Mouse (Mus musculus) kidney, postnatal 0 days (tissue): ENCODE measurements at regions not wholly inside any gene's neighbourhood (a gene's known extent, or its start where the extent isn't known, plus 50 kb on each side); places are given as distances from the start of the nearest gene placed in this dataset.

Source experiments
- ATAC-seq: fragments of 200-750 bp; cut with Nextera tagmentation; replicated peaks from 2 replicates; pipeline ENCODE4 v1.8.0; 2017; ENCODE audit warnings: low read depth, moderate number of reproducible peaks, moderate TSS enrichment, moderate library complexity; ENCODE audit not compliant: low FRiP score
- DNase-seq: peaks from one replicate; pipeline ENCODE4 v3.0.0-alpha.2; 2016; ENCODE audit warnings: low spot score
- H3K27ac ChIP-seq: fragments of 300-500 bp; sonication (generic); 2 replicates; pipeline ENCODE4 v1.5.1; 2014; ENCODE audit warnings: mild to moderate bottlenecking
- H3K27me3 ChIP-seq: fragments of 300-500 bp; sonication (generic); 2 replicates; pipeline ENCODE4 v1.6.1; 2014; ENCODE audit warnings: low read length, mixed read lengths; ENCODE audit not compliant: insufficient read depth
- H3K36me3 ChIP-seq: fragments of 300-500 bp; sonication (generic); 2 replicates; pipeline ENCODE4 v1.6.1; 2014; ENCODE audit warnings: low read length, mixed read lengths; ENCODE audit not compliant: insufficient read depth
- H3K4me1 ChIP-seq: fragments of 300-500 bp; sonication (generic); replicated peaks from 2 replicates; pipeline ENCODE4 v1.6.1; 2014; ENCODE audit warnings: antibody characterized with exemption, low read length, mixed read lengths; ENCODE audit not compliant: insufficient read depth
- H3K4me2 ChIP-seq: fragments of 300-500 bp; sonication (generic); 2 replicates; pipeline ENCODE4 v1.6.1; 2014; ENCODE audit warnings: mild to moderate bottlenecking, low read length, moderate library complexity, mixed read lengths
- H3K4me3 ChIP-seq: fragments of 300-500 bp; sonication (generic); replicated peaks from 2 replicates; pipeline ENCODE4 v1.5.1; 2014; ENCODE audit warnings: low read depth, low read length
- H3K9ac ChIP-seq: fragments of 300-500 bp; sonication (generic); 2 replicates; pipeline ENCODE4 v1.6.1; 2014; ENCODE audit warnings: low read depth, low read length
- H3K9me3 ChIP-seq: fragments of 300-500 bp; sonication (generic); replicated peaks from 2 replicates; pipeline ENCODE4 v1.6.1; 2016; ENCODE audit warnings: low read length, inconsistent platforms, mixed read lengths
- CTCF ChIP-seq: IDR thresholded peaks from 2 replicates; pipeline ENCODE4 v1.5.1; 2016; ENCODE audit warnings: antibody characterized with exemption, low read depth, mild to moderate bottlenecking, moderate library complexity
- WGBS: fragments of 180-500 bp; shearing (Covaris S2); extraction: QIAGEN DNeasy Blood & Tissue Kit; methylation state at CpG from one replicate; pipeline ENCODE4 v1.1.7; 2014; 5-methylcytosine and 5-hydroxymethylcytosine counted together

- Histone ChIP-seq H3K9me3 (no peaks in the 10 kb centered on the region), H3K4me2 (no peak overlapping the region), H3K9ac (no peak overlapping the region), H3K27ac (no peak overlapping the region), H3K36me3 (no peaks in the 10 kb centered on the region), H3K4me1 (no peaks in the 10 kb centered on the region), H3K27me3 (no peaks in the 10 kb centered on the region), H3K4me3 (no peak overlapping the region)
- WGBS: 32% methylated on average over 5 of the region's 5 CpGs
- TF ChIP-seq CTCF: no peak
- DNase-seq (peak; percentile 11), ATAC-seq (no peak)
Measured at GRCm38 (mm10) chr16:74795360-74796302, 384.0 kb upstream of the Robo2 start.

- 71% methylated on average over 9 of the region's 9 CpGs for WGBS
- Histone ChIP-seq H3K4me1 (no peaks in the 10 kb centered on the region), H3K27ac (no peak overlapping the region), H3K36me3 (no peaks in the 10 kb centered on the region), H3K9ac (no peak overlapping the region), H3K4me2 (no peak overlapping the region), H3K9me3 (no peaks in the 10 kb centered on the region), H3K27me3 (no peaks in the 10 kb centered on the region), H3K4me3 (no peak overlapping the region)
- ATAC-seq (no peak), DNase-seq (no peak)
- no peak for TF ChIP-seq CTCF
Measured at GRCm38 (mm10) chr16:74785365-74786119, 373.9 kb upstream of the Robo2 start.

GRCm38 (mm10) chr16:74780388-74780787 is 368.8 kb upstream of the Robo2 start:
- 80% methylated on average over 2 of the region's 2 CpGs for WGBS
- no peaks in the 10 kb centered on the region for H3K9me3 ChIP-seq
- DNase-seq: no peak

GRCm38 (mm10) chr16:74768264-74768663 is 356.6 kb upstream of the Robo2 start:
- H3K27me3 ChIP-seq: no peaks in the 10 kb centered on the region
- no peak for DNase-seq
- H3K9ac ChIP-seq: no peak overlapping the region
- 89% methylated on average over 4 of the region's 4 CpGs for WGBS
- no peak for ATAC-seq
- H3K4me2 ChIP-seq: no peak overlapping the region
- H3K27ac ChIP-seq: no peak overlapping the region
- H3K9me3 ChIP-seq: no peaks in the 10 kb centered on the region
- no peak overlapping the region for H3K4me3 ChIP-seq
- H3K4me1 ChIP-seq: no peaks in the 10 kb centered on the region
- TF ChIP-seq CTCF: no peak
- no peaks in the 10 kb centered on the region for H3K36me3 ChIP-seq

More at GRCm38 (mm10) chr16:74780388-74780787, 368.8 kb upstream of the Robo2 start:
- no peak for TF ChIP-seq CTCF
- no peak overlapping the region for H3K9ac ChIP-seq
- H3K4me2 ChIP-seq: no peak overlapping the region
- H3K27me3 ChIP-seq: no peaks in the 10 kb centered on the region
- H3K36me3 ChIP-seq: no peaks in the 10 kb centered on the region
- H3K27ac ChIP-seq: no peak overlapping the region
- H3K4me3 ChIP-seq: no peak overlapping the region
- no peak for ATAC-seq
- H3K4me1 ChIP-seq: no peaks in the 10 kb centered on the region

- H3K9me3 ChIP-seq: no peaks in the 10 kb centered on the region
- no peak overlapping the region for H3K9ac ChIP-seq
- DNase-seq (no peak), ATAC-seq (no peak)
- H3K27me3 ChIP-seq: no peaks in the 10 kb centered on the region
- no peak for TF ChIP-seq CTCF
- no peaks in the 10 kb centered on the region for H3K4me1 ChIP-seq
- H3K27ac ChIP-seq: no peak overlapping the region
- no peak overlapping the region for H3K4me2 ChIP-seq
- H3K4me3 ChIP-seq: no peak overlapping the region
- no peaks in the 10 kb centered on the region for H3K36me3 ChIP-seq
- WGBS: 56% methylated on average over 6 of the region's 6 CpGs
Measured at GRCm38 (mm10) chr16:74756720-74757345, 345.2 kb upstream of the Robo2 start.

GRCm38 (mm10) chr16:74750900-74751299 is 339.3 kb upstream of the Robo2 start:
- H3K4me3 ChIP-seq: no peak overlapping the region
- H3K36me3 ChIP-seq: no peaks in the 10 kb centered on the region
- no peak for TF ChIP-seq CTCF
- ATAC-seq (no peak), DNase-seq (no peak)
- no peaks in the 10 kb centered on the region for H3K27me3 ChIP-seq
- H3K9me3 ChIP-seq: no peaks in the 10 kb centered on the region
- 31% methylated on average over 3 of the region's 3 CpGs for WGBS
- H3K4me2 ChIP-seq: no peak overlapping the region
- no peak overlapping the region for H3K9ac ChIP-seq
- no peak overlapping the region for H3K27ac ChIP-seq
- H3K4me1 ChIP-seq: no peaks in the 10 kb centered on the region
